Mouse (Mus musculus): ENCODE data around the gene Sik3. TPM values are rescaled to one million over a fixed set of nuclear protein-coding genes. Genes with fewer than 3 reads are reported as not detected.
A peak's percentile ranks its signal among the peaks of the same experiment; 100 is the strongest.

Sik3 gene
- polyA plus RNA-seq, 1 experiment from 2014 or later = 11.5 TPM

- Histone ChIP-seq H3K9ac (no peak overlapping the region), H3K4me2 (no peak overlapping the region), H3K27ac (peak overlapping the region; percentile 49; the same call in 1 of the 2 replicates), H3K9me3 (no peaks in the 10 kb centered on the region), H3K4me1 (no peaks in the 10 kb centered on the region), H3K36me3 (no peaks in the 10 kb centered on the region), H3K4me3 (replicated peaks) (no peak overlapping the region), H3K27me3 (replicated peaks) (no peaks in the 10 kb centered on the region)
- WGBS = 59% methylated on average over 5 of the region's 5 CpGs
- ATAC-seq (ENCODE audit: insufficient read depth, low FRiP score, low read depth) = no peak
Observed at GRCm38 (mm10) chr9:46184542-46184941, 171.9 kb downstream of the Sik3 start.

GRCm38 (mm10) chr9:46185191-46185590 lies 172.6 kb downstream of the Sik3 start:
- H3K27ac ChIP-seq = no peak overlapping the region; the same call in 1 of the 2 replicates

GRCm38 (mm10) chr9:46186387-46186786 lies 173.8 kb downstream of the Sik3 start:
- Histone ChIP-seq H3K4me2 (no peak overlapping the region), H3K36me3 (no peaks in the 10 kb centered on the region), H3K4me3 (replicated peaks) (no peak overlapping the region), H3K9me3 (no peaks in the 10 kb centered on the region), H3K9ac (no peak overlapping the region), H3K4me1 (no peaks in the 10 kb centered on the region), H3K27me3 (replicated peaks) (no peaks in the 10 kb centered on the region), H3K27ac (no peak overlapping the region)
- no peak for ATAC-seq (ENCODE audit: insufficient read depth, low FRiP score, low read depth)
- 81% methylated on average over 1 of the region's 1 CpGs for WGBS

More at GRCm38 (mm10) chr9:46185191-46185590, 172.6 kb downstream of the Sik3 start:
- no peak for ATAC-seq (ENCODE audit: insufficient read depth, low FRiP score, low read depth)
- H3K4me3 ChIP-seq (replicated peaks) = no peak overlapping the region
- no peaks in the 10 kb centered on the region for H3K36me3 ChIP-seq
- no peaks in the 10 kb centered on the region for H3K4me1 ChIP-seq
- H3K4me2 ChIP-seq = no peak overlapping the region
- no peak overlapping the region for H3K9ac ChIP-seq
- H3K27me3 ChIP-seq (replicated peaks) = no peaks in the 10 kb centered on the region
- 39% methylated on average over 2 of the region's 2 CpGs for WGBS
- no peaks in the 10 kb centered on the region for H3K9me3 ChIP-seq

- H3K4me1 ChIP-seq = no peaks in the 10 kb centered on the region
- no peak for ATAC-seq (ENCODE audit: insufficient read depth, low FRiP score, low read depth)
- 83% methylated on average over 4 of the region's 4 CpGs for WGBS
- no peak overlapping the region for H3K27ac ChIP-seq
- no peaks in the 10 kb centered on the region for H3K36me3 ChIP-seq
- no peaks in the 10 kb centered on the region for H3K27me3 ChIP-seq (replicated peaks)
- no peak overlapping the region for H3K4me3 ChIP-seq (replicated peaks)
- no peaks in the 10 kb centered on the region for H3K9me3 ChIP-seq
- no peak overlapping the region for H3K9ac ChIP-seq
- no peak overlapping the region for H3K4me2 ChIP-seq
Observed at GRCm38 (mm10) chr9:46188370-46188769, 175.8 kb downstream of the Sik3 start.

GRCm38 (mm10) chr9:46188956-46189355 lies 176.3 kb downstream of the Sik3 start:
- Histone ChIP-seq H3K9me3 (no peaks in the 10 kb centered on the region), H3K27ac (no peak overlapping the region), H3K27me3 (replicated peaks) (no peaks in the 10 kb centered on the region), H3K9ac (no peak overlapping the region), H3K36me3 (no peaks in the 10 kb centered on the region), H3K4me2 (no peak overlapping the region), H3K4me1 (no peaks in the 10 kb centered on the region), H3K4me3 (replicated peaks) (no peak overlapping the region)
- no peak for ATAC-seq (ENCODE audit: insufficient read depth, low FRiP score, low read depth)
- 80% methylated on average over 5 of the region's 5 CpGs for WGBS

GRCm38 (mm10) chr9:46189381-46189780 lies 176.8 kb downstream of the Sik3 start:
- no peaks in the 10 kb centered on the region for H3K27me3 ChIP-seq (replicated peaks)
- H3K4me1 ChIP-seq = no peaks in the 10 kb centered on the region
- WGBS = 85% methylated on average over 10 of the region's 10 CpGs
- no peak overlapping the region for H3K9ac ChIP-seq
- no peak overlapping the region for H3K4me3 ChIP-seq (replicated peaks)
- no peaks in the 10 kb centered on the region for H3K9me3 ChIP-seq
- no peak for ATAC-seq (ENCODE audit: insufficient read depth, low FRiP score, low read depth)
- H3K36me3 ChIP-seq = no peaks in the 10 kb centered on the region
- H3K4me2 ChIP-seq = no peak overlapping the region
- H3K27ac ChIP-seq = no peak overlapping the region

GRCm38 (mm10) chr9:46191234-46191633 lies 178.6 kb downstream of the Sik3 start:
- H3K4me1 ChIP-seq = no peaks in the 10 kb centered on the region
- no peak overlapping the region for H3K4me2 ChIP-seq
- H3K36me3 ChIP-seq = peaks cover 8% of the 10 kb centered on the region
- peak overlapping the region; percentile 40 for H3K27ac ChIP-seq
- H3K4me3 ChIP-seq (replicated peaks) = no peak overlapping the region
- no peak for ATAC-seq (ENCODE audit: insufficient read depth, low FRiP score, low read depth)
- no peaks in the 10 kb centered on the region for H3K9me3 ChIP-seq
- 53% methylated on average over 8 of the region's 8 CpGs for WGBS
- no peaks in the 10 kb centered on the region for H3K27me3 ChIP-seq (replicated peaks)
- no peak overlapping the region for H3K9ac ChIP-seq

- no peaks in the 10 kb centered on the region for H3K9me3 ChIP-seq
- no peaks in the 10 kb centered on the region for H3K27me3 ChIP-seq (replicated peaks)
- H3K36me3 ChIP-seq = peaks cover 12% of the 10 kb centered on the region
- no peak for ATAC-seq (ENCODE audit: insufficient read depth, low FRiP score, low read depth)
- H3K9ac ChIP-seq = no peak overlapping the region
- H3K4me1 ChIP-seq = no peaks in the 10 kb centered on the region
- WGBS = 30% methylated on average over 1 of the region's 1 CpGs
- no peak overlapping the region for H3K27ac ChIP-seq
- H3K4me3 ChIP-seq (replicated peaks) = no peak overlapping the region
- no peak overlapping the region for H3K4me2 ChIP-seq
Observed at GRCm38 (mm10) chr9:46191644-46192043, 179.0 kb downstream of the Sik3 start.

GRCm38 (mm10) chr9:46192642-46193041 lies 180.0 kb downstream of the Sik3 start:
- H3K9me3 ChIP-seq = no peaks in the 10 kb centered on the region
- no peak overlapping the region for H3K27ac ChIP-seq
- H3K27me3 ChIP-seq (replicated peaks) = no peaks in the 10 kb centered on the region
- peaks cover 14% of the 10 kb centered on the region for H3K36me3 ChIP-seq
- WGBS = 84% methylated on average over 6 of the region's 6 CpGs
- no peak overlapping the region for H3K4me3 ChIP-seq (replicated peaks)
- H3K4me2 ChIP-seq = no peak overlapping the region
- ATAC-seq (ENCODE audit: insufficient read depth, low FRiP score, low read depth) = no peak
- H3K4me1 ChIP-seq = no peaks in the 10 kb centered on the region
- H3K9ac ChIP-seq = no peak overlapping the region

- WGBS = 81% methylated on average over 9 of the region's 9 CpGs
- Histone ChIP-seq H3K4me1 (no peaks in the 10 kb centered on the region), H3K4me3 (replicated peaks) (no peak overlapping the region), H3K36me3 (peaks cover 32% of the 10 kb centered on the region), H3K27ac (no peak overlapping the region), H3K4me2 (no peak overlapping the region), H3K9ac (no peak overlapping the region), H3K9me3 (no peaks in the 10 kb centered on the region), H3K27me3 (replicated peaks) (no peaks in the 10 kb centered on the region)
- ATAC-seq (ENCODE audit: insufficient read depth, low FRiP score, low read depth) = no peak
Observed at GRCm38 (mm10) chr9:46194809-46195208, 182.2 kb downstream of the Sik3 start.

GRCm38 (mm10) chr9:46196699-46197169 lies 184.1 kb downstream of the Sik3 start:
- H3K36me3 ChIP-seq = peaks cover 40% of the 10 kb centered on the region

GRCm38 (mm10) chr9:46198461-46198860 lies 185.8 kb downstream of the Sik3 start:
- 83% methylated on average over 9 of the region's 9 CpGs for WGBS
- no peaks in the 10 kb centered on the region for H3K27me3 ChIP-seq (replicated peaks)
- no peak overlapping the region for H3K4me2 ChIP-seq
- H3K9me3 ChIP-seq = no peaks in the 10 kb centered on the region
- H3K9ac ChIP-seq = no peak overlapping the region
- H3K4me3 ChIP-seq (replicated peaks) = no peak overlapping the region
- H3K27ac ChIP-seq = no peak overlapping the region
- no peaks in the 10 kb centered on the region for H3K4me1 ChIP-seq
- H3K36me3 ChIP-seq = peaks cover 45% of the 10 kb centered on the region
- ATAC-seq (ENCODE audit: insufficient read depth, low FRiP score, low read depth) = no peak

More at GRCm38 (mm10) chr9:46196699-46197169, 184.1 kb downstream of the Sik3 start:
- Histone ChIP-seq H3K9ac (no peak overlapping the region), H3K4me2 (no peak overlapping the region), H3K27ac (no peak overlapping the region), H3K9me3 (no peaks in the 10 kb centered on the region), H3K4me3 (replicated peaks) (no peak overlapping the region), H3K27me3 (replicated peaks) (no peaks in the 10 kb centered on the region), H3K4me1 (no peaks in the 10 kb centered on the region)
- ATAC-seq (ENCODE audit: insufficient read depth, low FRiP score, low read depth) = no peak
- WGBS = 67% methylated on average over 12 of the region's 12 CpGs

GRCm38 (mm10) chr9:46198936-46199335 lies 186.3 kb downstream of the Sik3 start:
- no peak for ATAC-seq (ENCODE audit: insufficient read depth, low FRiP score, low read depth)
- no peaks in the 10 kb centered on the region for H3K27me3 ChIP-seq (replicated peaks)
- H3K9ac ChIP-seq = no peak overlapping the region
- no peak overlapping the region for H3K4me2 ChIP-seq
- H3K4me1 ChIP-seq = no peaks in the 10 kb centered on the region
- H3K9me3 ChIP-seq = no peaks in the 10 kb centered on the region
- no peak overlapping the region for H3K27ac ChIP-seq
- 81% methylated on average over 7 of the region's 7 CpGs for WGBS
- H3K4me3 ChIP-seq (replicated peaks) = no peak overlapping the region
- peaks cover 45% of the 10 kb centered on the region for H3K36me3 ChIP-seq

Measured in stomach, embryonic 15.5 days (tissue).